Comparison of ENCODE assay signal across 9 mouse cellular contexts in genomic region chr5:100240876-100241275, GRCm38 (mm10).
DNase-seq lines count a peak whose midpoint lies in the region; ATAC-seq and TF ChIP-seq lines count a peak whose summit lies in the region.
"Had no signal": no experiment of that assay in that cellular context is flagged by ENCODE, and none has a peak within 500 bp of the region (broad histone marks: within the 10 kb centered on the region; RNA-seq: fewer than 3 reads in every experiment).

No protein-coding gene starts in this region.

- peak; percentile 54 for TF ChIP-seq RAD21 in CH12.LX (IDR thresholded peaks at IDR 0.05; ENCODE audit: low read depth, low read length)

- no peaks in the 10 kb centered on the region for H3K79me2 ChIP-seq in CH12.LX (replicated peaks; ENCODE audit: control insufficient read depth, extremely low read depth, insufficient read depth, poor library complexity, severe bottlenecking)

- TF ChIP-seq POLR2A in CH12.LX (IDR thresholded peaks at IDR 0.05; ENCODE audit: low read depth, low read length) = no peak

- no peak overlapping the region for H3K4me2 ChIP-seq in intestine, postnatal 0 days (replicated peaks; ENCODE audit: low read depth)
- H3K4me2 ChIP-seq in intestine, embryonic 16.5 days (ENCODE audit: low read depth, low read length) = no peak overlapping the region
- no peak overlapping the region for H3K4me2 ChIP-seq in CH12.LX (ENCODE audit: insufficient read depth, low read depth, poor library complexity, severe bottlenecking)
- no peak overlapping the region for H3K4me2 ChIP-seq in neural tube, embryonic 11.5 days (ENCODE audit: low read depth)
- H3K4me2 ChIP-seq: embryonic facial prominence, embryonic 13.5 days had no signal

- no peaks in the 10 kb centered on the region for H3K9me3 ChIP-seq in intestine, postnatal 0 days (ENCODE audit: control insufficient read depth)
- no peaks in the 10 kb centered on the region for H3K9me3 ChIP-seq in intestine, embryonic 16.5 days (ENCODE audit: control insufficient read depth, low read length)
- peaks cover 7% of the 10 kb centered on the region for H3K9me3 ChIP-seq in CH12.LX (replicated peaks; ENCODE audit: low read length)
- no peaks in the 10 kb centered on the region for H3K9me3 ChIP-seq in neural tube, embryonic 11.5 days (ENCODE audit: control insufficient read depth, low read length)
- H3K9me3 ChIP-seq: embryonic facial prominence, embryonic 13.5 days had no signal

- ATAC-seq in intestine, postnatal 0 days = no peak
- no peak for ATAC-seq in intestine, embryonic 16.5 days
- ATAC-seq in neural tube, embryonic 11.5 days (ENCODE audit: insufficient read depth, low FRiP score, low TSS enrichment) = no peak
- no peak for ATAC-seq in activated CD4-positive, CD25-positive, alpha-beta regulatory T cell, adult 4 months

- dilution Hi-C loops in CH12.LX (cut with MboI; ENCODE audit: extremely low pct_ligation_motif_present, extremely low pct_unique_long_range_greater_than_20kb, low sequenced_read_pairs) = no loop called here

- H3K4me1 ChIP-seq in intestine, postnatal 0 days (replicated peaks; ENCODE audit: control insufficient read depth, insufficient read depth, low read length) = no peaks in the 10 kb centered on the region
- no peaks in the 10 kb centered on the region for H3K4me1 ChIP-seq in intestine, embryonic 16.5 days (ENCODE audit: control insufficient read depth, insufficient read depth, low read length)
- peaks cover 0 to 7% of the 10 kb centered on the region in 2 experiments; a peak in 1 of 4 replicates for H3K4me1 ChIP-seq in CH12.LX (ENCODE audit: control insufficient read depth in 1 of 2, insufficient read depth in 2 of 2)
- no peaks in the 10 kb centered on the region for H3K4me1 ChIP-seq in neural tube, embryonic 11.5 days (ENCODE audit: control insufficient read depth, insufficient read depth, low read length)
- H3K4me1 ChIP-seq: embryonic facial prominence, embryonic 13.5 days had no signal

- in situ Hi-C loops in CH12.LX (cut with MboI; ENCODE audit: low pct_ligation_motif_present, low pct_unique_long_range_greater_than_20kb, low sequenced_read_pairs) = loop anchor here (5.0 to 25.0 kb wide), 2 partner anchors 164 to 304 kb away; no protein-coding TSS in a partner anchor

- H3K27me3 ChIP-seq in intestine, postnatal 0 days (replicated peaks; ENCODE audit: control insufficient read depth, insufficient read depth, low read length) = no peaks in the 10 kb centered on the region
- no peaks in the 10 kb centered on the region for H3K27me3 ChIP-seq in intestine, embryonic 16.5 days (replicated peaks; ENCODE audit: control insufficient read depth, insufficient read depth, low read length)
- H3K27me3 ChIP-seq in CH12.LX (replicated peaks) = peaks cover 5% of the 10 kb centered on the region
- no peaks in the 10 kb centered on the region for H3K27me3 ChIP-seq in neural tube, embryonic 11.5 days (ENCODE audit: control insufficient read depth, insufficient read depth, low read length)
- H3K27me3 ChIP-seq: embryonic facial prominence, embryonic 13.5 days had no signal

- TF ChIP-seq EP300 in CH12.LX (IDR thresholded peaks at IDR 0.05; ENCODE audit: low read length) = no peak

- DNase-seq in 416B (ENCODE audit: low read depth) (peak; percentile 43), CH12.LX (ENCODE audit: extremely low read depth) (peak; percentile 27)
- DNase-seq in cerebellum, postnatal 10 days = peak; percentile 82 to 89
- DNase-seq in kidney, postnatal 4 days = peak; percentile 69 to 73
- peak; percentile 41 for DNase-seq in neural tube, embryonic 11.5 days (ENCODE audit: low spot score)

- H3K36me3 ChIP-seq in intestine, postnatal 0 days (ENCODE audit: control insufficient read depth, insufficient read depth) = no peaks in the 10 kb centered on the region
- H3K36me3 ChIP-seq in intestine, embryonic 16.5 days (ENCODE audit: control insufficient read depth, insufficient read depth, low read length) = no peaks in the 10 kb centered on the region
- no peaks in the 10 kb centered on the region for H3K36me3 ChIP-seq in CH12.LX (replicated peaks in 1 of 2; ENCODE audit: control insufficient read depth in 1 of 2, insufficient read depth in 1 of 2, low read length in 1 of 2)
- no peaks in the 10 kb centered on the region for H3K36me3 ChIP-seq in neural tube, embryonic 11.5 days (ENCODE audit: control insufficient read depth, insufficient read depth, low read length)
- H3K36me3 ChIP-seq: embryonic facial prominence, embryonic 13.5 days had no signal

- no peak overlapping the region for H3K9ac ChIP-seq in intestine, postnatal 0 days (ENCODE audit: low read depth, low read length)
- no peak overlapping the region for H3K9ac ChIP-seq in intestine, embryonic 16.5 days (ENCODE audit: low read depth, low read length)
- no peak overlapping the region for H3K9ac ChIP-seq in CH12.LX (ENCODE audit: insufficient read depth, low read depth)
- H3K9ac ChIP-seq in neural tube, embryonic 11.5 days (ENCODE audit: low read length) = no peak overlapping the region
- H3K9ac ChIP-seq: embryonic facial prominence, embryonic 13.5 days had no signal

- WGBS in intestine, postnatal 0 days = 70% methylated on average over 6 of the region's 6 CpGs
- 69% methylated on average over 6 of the region's 6 CpGs for WGBS in intestine, embryonic 16.5 days
- WGBS in neural tube, embryonic 11.5 days = 70% methylated on average over 6 of the region's 6 CpGs

- H3K4me3 ChIP-seq in intestine, postnatal 0 days (ENCODE audit: low read depth, low read length) = no peak overlapping the region
- H3K4me3 ChIP-seq in intestine, embryonic 16.5 days (ENCODE audit: low read length) = no peak overlapping the region
- H3K4me3 ChIP-seq in CH12.LX (replicated peaks in 1 of 3; ENCODE audit: low read depth in 2 of 3, low read length in 2 of 3, poor library complexity in 1 of 3) = no peak overlapping the region
- no peak overlapping the region for H3K4me3 ChIP-seq in neural tube, embryonic 11.5 days (ENCODE audit: low read depth, low read length)
- H3K4me3 ChIP-seq: embryonic facial prominence, embryonic 13.5 days had no signal

- peak; percentile 81 for TF ChIP-seq CTCF in intestine, postnatal 0 days (IDR thresholded peaks at IDR 0.05; ENCODE audit: low read depth)
- TF ChIP-seq CTCF in CH12.LX (conservative IDR thresholded peaks at IDR 0.05 in 1 of 2, IDR thresholded peaks at IDR 0.05 in 1 of 2; ENCODE audit: low read depth in 2 of 2, low read length in 2 of 2) = peak; percentile 50 to 73

- no peak overlapping the region for H3K27ac ChIP-seq in intestine, postnatal 0 days (ENCODE audit: low read depth, low read length)
- no peak overlapping the region for H3K27ac ChIP-seq in intestine, embryonic 16.5 days (ENCODE audit: low read length)
- H3K27ac ChIP-seq in CH12.LX (ENCODE audit: insufficient read depth, low read depth) = no peak overlapping the region
- H3K27ac ChIP-seq in neural tube, embryonic 11.5 days (ENCODE audit: low read depth, low read length) = no peak overlapping the region
- H3K27ac ChIP-seq: embryonic facial prominence, embryonic 13.5 days had no signal

TF ChIP-seq in CH12.LX, 34 proteins besides CTCF, POLR2A, EP300 and RAD21:
- TF ChIP-seq CHD1 (IDR thresholded peaks at IDR 0.05; ENCODE audit: low read depth, low read length) (no peak), POLR2AphosphoS2 (IDR thresholded peaks at IDR 0.05; ENCODE audit: low read depth, low read length) (no peak), SMC3 (IDR thresholded peaks at IDR 0.05; ENCODE audit: low read depth, low read length) (peak; percentile 73), ZKSCAN1 (IDR thresholded peaks at IDR 0.05; ENCODE audit: borderline replicate concordance, low read depth, low read length) (no peak), KAT2A (IDR thresholded peaks at IDR 0.05; ENCODE audit: insufficient replicate concordance, low read length) (no peak)

Comparison
In these comparisons a context has a peak if more than half of its experiments do, and no peak if none do; other contexts are left out.
1. DNase-seq: peak in every context shown above with its lines; median percentile 86 in cerebellum, postnatal 10 days; 71 in kidney, postnatal 4 days; 43 in 416B; 41 in neural tube, embryonic 11.5 days; 27 in CH12.LX.